ENCODE assay signal across 8 mouse cellular contexts in genomic region chr1:131828297-131829126, GRCm38 (mm10). TPM values are rescaled to one million over a fixed set of nuclear protein-coding genes. Genes with fewer than 3 reads are reported as not detected.
DNase-seq lines count a peak whose midpoint lies in the region; ATAC-seq and TF ChIP-seq lines count a peak whose summit lies in the region.

No protein-coding gene starts in this region.

- no peaks in the 10 kb centered on the region for H3K27me3 ChIP-seq in E14TG2a.4 (ENCODE audit: insufficient read depth, low read length)
- H3K27me3 ChIP-seq in heart, embryonic 16.5 days (ENCODE audit: control insufficient read depth, insufficient read depth, low read length), result no peaks in the 10 kb centered on the region
- H3K27me3 ChIP-seq in liver, embryonic 12.5 days (replicated peaks), result no peaks in the 10 kb centered on the region
- H3K27me3 ChIP-seq in neural tube, embryonic 14.5 days (ENCODE audit: control insufficient read depth, insufficient read depth, low read length), result no peaks in the 10 kb centered on the region

- peak; percentile 14 to 30 for DNase-seq in kidney, adult 8-10 months
- DNase-seq in kidney, postnatal 4 days, result no peak
- no peak for DNase-seq in Muller cell, postnatal 12 days (ENCODE audit: inconsistent ontology term)

- no peak for TF ChIP-seq CTCF in E14TG2a.4 (conservative IDR thresholded peaks at IDR 0.05; ENCODE audit: low read length)

- peak overlapping the region; percentile 90 for H3K9ac ChIP-seq in heart, embryonic 16.5 days (ENCODE audit: low read length)
- H3K9ac ChIP-seq in liver, embryonic 12.5 days, result peak overlapping the region; percentile 78
- H3K9ac ChIP-seq in neural tube, embryonic 14.5 days (replicated peaks; ENCODE audit: low read depth, low read length), result peak overlapping the region; percentile 71

- H3K4me3 ChIP-seq in E14TG2a.4 (replicated peaks; ENCODE audit: low read length), result peak overlapping the region; percentile 96
- H3K4me3 ChIP-seq in brown adipose tissue, adult 24 weeks (ENCODE audit: insufficient read depth, low read depth, low read length), result peak overlapping the region; percentile 87
- peak overlapping the region; percentile 83 for H3K4me3 ChIP-seq in heart, embryonic 16.5 days (ENCODE audit: low read length)
- peak overlapping the region; percentile 79 for H3K4me3 ChIP-seq in liver, embryonic 12.5 days
- H3K4me3 ChIP-seq in neural tube, embryonic 14.5 days (ENCODE audit: low read depth, low read length), result peak overlapping the region; percentile 58

- no peaks in the 10 kb centered on the region for H3K9me3 ChIP-seq in E14TG2a.4 (ENCODE audit: low read length)
- no peaks in the 10 kb centered on the region for H3K9me3 ChIP-seq in heart, embryonic 16.5 days (replicated peaks; ENCODE audit: control insufficient read depth, low read length)
- H3K9me3 ChIP-seq in liver, embryonic 12.5 days (replicated peaks), result no peaks in the 10 kb centered on the region
- no peaks in the 10 kb centered on the region for H3K9me3 ChIP-seq in neural tube, embryonic 14.5 days (ENCODE audit: control insufficient read depth, low read length)

- peak overlapping the region; percentile 91 for H3K4me2 ChIP-seq in heart, embryonic 16.5 days (ENCODE audit: low read depth, low read length)
- peak overlapping the region; percentile 94 for H3K4me2 ChIP-seq in liver, embryonic 12.5 days
- H3K4me2 ChIP-seq in neural tube, embryonic 14.5 days (ENCODE audit: low read depth, low read length), result peak overlapping the region; percentile 87

- peak; percentile 70 for ATAC-seq in heart, embryonic 16.5 days (replicated peaks; ENCODE audit: extremely low read depth, insufficient read depth, low FRiP score)
- peak; percentile 63 for ATAC-seq in liver, embryonic 12.5 days
- peak; percentile 64 for ATAC-seq in neural tube, embryonic 14.5 days (ENCODE audit: low read depth)

- H3K27ac ChIP-seq in brown adipose tissue, adult 24 weeks (replicated peaks; ENCODE audit: low read depth, low read length), result peak overlapping the region; percentile 78
- peak overlapping the region; percentile 82 for H3K27ac ChIP-seq in heart, embryonic 16.5 days (ENCODE audit: low read length)
- peak overlapping the region; percentile 64 for H3K27ac ChIP-seq in liver, embryonic 12.5 days
- H3K27ac ChIP-seq in neural tube, embryonic 14.5 days (ENCODE audit: low read depth, low read length), result peak overlapping the region; percentile 50

- 2% methylated on average over 21 of the region's 22 CpGs for whole genome bisulfite sequencing in heart, embryonic 16.5 days
- 3% methylated on average over 21 of the region's 22 CpGs for WGBS in liver, embryonic 12.5 days (ENCODE audit: insufficient replicate concordance)
- 2% methylated on average over 22 of the region's 22 CpGs for WGBS in neural tube, embryonic 14.5 days

- peaks cover 83% of the 10 kb centered on the region for H3K4me1 ChIP-seq in E14TG2a.4 (replicated peaks; ENCODE audit: low read depth, low read length)
- H3K4me1 ChIP-seq in brown adipose tissue, adult 24 weeks (ENCODE audit: control insufficient read depth, insufficient read depth, insufficient read length, low read length), result peaks cover 6% of the 10 kb centered on the region
- H3K4me1 ChIP-seq in heart, embryonic 16.5 days (ENCODE audit: control insufficient read depth, insufficient read depth, low read length), result peaks cover 10% of the 10 kb centered on the region
- H3K4me1 ChIP-seq in liver, embryonic 12.5 days, result peaks cover 20% of the 10 kb centered on the region
- H3K4me1 ChIP-seq in neural tube, embryonic 14.5 days (ENCODE audit: control insufficient read depth, insufficient read depth, low read length), result peaks cover 19% of the 10 kb centered on the region

- H3K36me3 ChIP-seq in E14TG2a.4 (ENCODE audit: insufficient read depth, low read length), result peaks cover 43% of the 10 kb centered on the region
- H3K36me3 ChIP-seq in heart, embryonic 16.5 days (ENCODE audit: control insufficient read depth, insufficient read depth), result peaks cover 2% of the 10 kb centered on the region; the same call in 1 of the 2 replicates
- H3K36me3 ChIP-seq in liver, embryonic 12.5 days, result peaks cover 3% of the 10 kb centered on the region; the same call in 1 of the 2 replicates
- no peaks in the 10 kb centered on the region for H3K36me3 ChIP-seq in neural tube, embryonic 14.5 days (ENCODE audit: control insufficient read depth, insufficient read depth, low read length)

RNA-seq across cellular contexts. Expression of gene Slc41a1, which starts 1.2 kb away (rescaled TPM):
- polyA plus RNA-seq in brown adipose tissue, adult 24 weeks (2012; ENCODE audit: insufficient read depth, insufficient read length, missing spikeins), result 13.7 and 15.9 TPM in 2 replicates
- 10.3 and 11.7 TPM in 2 replicates for polyA plus RNA-seq in heart, embryonic 16.5 days (2015; fragmentation: Nextera tagmentation; extraction: Ambion mirVana)
- 2.4 and 3.4 TPM in 2 replicates for polyA plus RNA-seq in liver, embryonic 12.5 days (2016; fragmentation: Nextera tagmentation; extraction: Ambion mirVana)
- polyA plus RNA-seq in neural tube, embryonic 14.5 days (2014; fragmentation: Nextera tagmentation; extraction: Ambion mirVana), result 7.8 and 15.7 TPM in 2 replicates

RNA-seq across cellular contexts. Expression of gene Pm20d1, which starts 31.3 kb away (rescaled TPM):
- polyA plus RNA-seq in brown adipose tissue, adult 24 weeks (2012; ENCODE audit: insufficient read depth, insufficient read length, missing spikeins), result 17.1 and 26.4 TPM in 2 replicates
- 2.0 and 2.6 TPM in 2 replicates for polyA plus RNA-seq in heart, embryonic 16.5 days (2015; fragmentation: Nextera tagmentation; extraction: Ambion mirVana)
- polyA plus RNA-seq in liver, embryonic 12.5 days (2016; fragmentation: Nextera tagmentation; extraction: Ambion mirVana), result 2.6 and 2.8 TPM in 2 replicates
- 0.08 and 0.37 TPM in 2 replicates for polyA plus RNA-seq in neural tube, embryonic 14.5 days (2014; fragmentation: Nextera tagmentation; extraction: Ambion mirVana)

RNA-seq across cellular contexts. Expression of gene Rab29, which starts 38.5 kb away (rescaled TPM):
- polyA plus RNA-seq in brown adipose tissue, adult 24 weeks (2012; ENCODE audit: insufficient read depth, insufficient read length, missing spikeins), result 13.6 and 13.7 TPM in 2 replicates
- 20.3 and 21.1 TPM in 2 replicates for polyA plus RNA-seq in heart, embryonic 16.5 days (2015; fragmentation: Nextera tagmentation; extraction: Ambion mirVana)
- 11.2 and 11.6 TPM in 2 replicates for polyA plus RNA-seq in liver, embryonic 12.5 days (2016; fragmentation: Nextera tagmentation; extraction: Ambion mirVana)
- polyA plus RNA-seq in neural tube, embryonic 14.5 days (2014; fragmentation: Nextera tagmentation; extraction: Ambion mirVana), result 3.3 and 8.4 TPM in 2 replicates

Comparison
In these comparisons a context has a peak if more than half of its experiments do, and no peak if none do; other contexts are left out.
1. DNase-seq: peak in kidney, adult 8-10 months (2 of 2); none in kidney, postnatal 4 days (0 of 2) and Muller cell, postnatal 12 days (single experiment).
2. Peak in every context shown above with its lines, with median percentiles within 50 percentile points of each other: H3K4me3 ChIP-seq, H3K27ac ChIP-seq, ATAC-seq, H3K4me2 ChIP-seq and H3K9ac ChIP-seq.